ENCODE assay signal across 27 mouse cellular contexts in the genomic region with DNA sequence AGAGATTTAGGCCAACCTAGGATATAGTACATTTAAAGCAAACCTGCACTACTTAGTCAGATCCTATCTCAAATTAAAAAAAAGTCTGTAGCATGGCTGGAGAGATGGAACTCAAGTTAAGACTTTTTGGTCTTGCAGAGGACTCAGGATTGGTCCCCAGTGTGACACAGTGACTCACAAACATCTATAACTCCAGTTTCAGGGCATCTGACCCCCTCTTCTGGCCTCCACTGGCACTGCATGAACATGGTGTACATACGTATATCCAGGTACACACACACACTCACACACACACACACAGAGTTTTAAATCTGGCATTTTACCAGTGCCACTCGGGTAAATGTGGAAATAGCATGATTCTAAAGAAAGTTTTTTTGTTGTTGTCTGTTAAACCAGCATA. TPM values are rescaled to one million over a fixed set of nuclear protein-coding genes. Genes with fewer than 3 reads are reported as not detected.
DNase-seq lines count a peak whose midpoint lies in the region; ATAC-seq and TF ChIP-seq lines count a peak whose summit lies in the region.
"Had no signal": no experiment of that assay in that cellular context is flagged by ENCODE, and none has a peak within 500 bp of the region (broad histone marks: within the 10 kb centered on the region; RNA-seq: fewer than 3 reads in every experiment).

No protein-coding gene starts in this region.

- H3K36me3 ChIP-seq in E14TG2a.4 (ENCODE audit: insufficient read depth, low read length) = peaks cover 51% of the 10 kb centered on the region
- H3K36me3 ChIP-seq in kidney, embryonic 15.5 days = peaks cover 44% of the 10 kb centered on the region
- 0 out of 2 replicates have a peak, but pooled peaks cover 3% of the 10 kb centered on the region for H3K36me3 ChIP-seq in neural tube, embryonic 15.5 days

- peak; percentile 28 for TF ChIP-seq CTCF in E14TG2a.4 (conservative IDR thresholded peaks at IDR 0.05; ENCODE audit: low read length)

- peaks cover 7% of the 10 kb centered on the region for H3K4me1 ChIP-seq in E14TG2a.4 (replicated peaks; ENCODE audit: low read depth, low read length)
- H3K4me1 ChIP-seq in kidney, embryonic 15.5 days = no peaks in the 10 kb centered on the region
- no peaks in the 10 kb centered on the region for H3K4me1 ChIP-seq in neural tube, embryonic 15.5 days
- H3K4me1 ChIP-seq: hindbrain, embryonic 12.5 days had no signal

- no peak overlapping the region for H3K4me2 ChIP-seq in kidney, embryonic 15.5 days
- no peak overlapping the region for H3K4me2 ChIP-seq in neural tube, embryonic 15.5 days
- H3K4me2 ChIP-seq: embryonic facial prominence, embryonic 15.5 days; heart, embryonic 13.5 days; hindbrain, embryonic 12.5 days had no signal

- no peak overlapping the region for H3K9ac ChIP-seq in kidney, embryonic 15.5 days
- H3K9ac ChIP-seq in neural tube, embryonic 15.5 days (replicated peaks) = no peak overlapping the region
- H3K9ac ChIP-seq: embryonic facial prominence, embryonic 15.5 days; heart, embryonic 13.5 days; hindbrain, embryonic 12.5 days had no signal

- peaks cover 11% of the 10 kb centered on the region for H3K9me3 ChIP-seq in E14TG2a.4 (ENCODE audit: low read length)
- H3K9me3 ChIP-seq in kidney, embryonic 15.5 days (replicated peaks) = no peaks in the 10 kb centered on the region
- H3K9me3 ChIP-seq in neural tube, embryonic 15.5 days (replicated peaks) = no peaks in the 10 kb centered on the region
- H3K9me3 ChIP-seq: embryonic facial prominence, embryonic 15.5 days; forebrain, embryonic 10.5 days; heart, embryonic 13.5 days; hindbrain, embryonic 12.5 days had no signal

- no peaks in the 10 kb centered on the region for H3K27me3 ChIP-seq in E14TG2a.4 (ENCODE audit: insufficient read depth, low read length)
- H3K27me3 ChIP-seq in kidney, embryonic 15.5 days = no peaks in the 10 kb centered on the region
- no peaks in the 10 kb centered on the region for H3K27me3 ChIP-seq in neural tube, embryonic 15.5 days (replicated peaks)
- H3K27me3 ChIP-seq: embryonic facial prominence, embryonic 15.5 days; heart, embryonic 13.5 days; hindbrain, embryonic 12.5 days had no signal

- no peak for ATAC-seq in CD4-positive, CD25-positive, alpha-beta regulatory T cell, adult 4 months
- no peak for ATAC-seq in kidney, embryonic 15.5 days (replicated peaks; ENCODE audit: low FRiP score)
- ATAC-seq in neural tube, embryonic 15.5 days (ENCODE audit: low FRiP score) = no peak
- ATAC-seq: forebrain, embryonic 14.5 days; hindbrain, embryonic 16.5 days had no signal

- H3K4me3 ChIP-seq in E14TG2a.4 (replicated peaks; ENCODE audit: low read length) = no peak overlapping the region
- no peak overlapping the region for H3K4me3 ChIP-seq in kidney, embryonic 15.5 days (replicated peaks)
- H3K4me3 ChIP-seq in neural tube, embryonic 15.5 days (replicated peaks) = no peak overlapping the region
- H3K4me3 ChIP-seq: embryonic facial prominence, embryonic 15.5 days; erythroblast, embryonic 14.5 days; forebrain, embryonic 10.5 days; heart, embryonic 13.5 days; hindbrain, embryonic 12.5 days had no signal

- 95% methylated on average over 2 of the region's 2 CpGs for WGBS in kidney, embryonic 15.5 days
- WGBS in neural tube, embryonic 15.5 days = 90% methylated on average over 2 of the region's 2 CpGs

- H3K27ac ChIP-seq in kidney, embryonic 15.5 days = no peak overlapping the region
- H3K27ac ChIP-seq in neural tube, embryonic 15.5 days (replicated peaks) = no peak overlapping the region
- H3K27ac ChIP-seq: embryonic facial prominence, embryonic 15.5 days; forebrain, embryonic 10.5 days; heart, embryonic 13.5 days; hindbrain, embryonic 12.5 days had no signal

- peak; percentile 34 for DNase-seq in CD4-positive, CD25-positive, alpha-beta regulatory T cell, adult 2 months (ENCODE audit: low read depth, low spot score)
- DNase-seq in ZHBTc4 (ENCODE audit: low read depth, low spot score) = peak; percentile 65
- DNase-seq in neural tube, embryonic 10.5 days (ENCODE audit: extremely low spot score, low spot score) = no peak
- DNase-seq: adrenal gland, postnatal 10 days; cerebellum, adult 11 months; cerebellum, adult 8-10 months; cerebellum, postnatal 14 days; embryo, embryonic 11 days; gastrocnemius, postnatal 36 days; heart, adult 11 months; heart, postnatal 4 days had no signal

RNA-seq across cellular contexts. Expression of gene Mttp, which starts 4.0 kb away (rescaled TPM):
- polyA plus RNA-seq in CD4-positive, CD25-positive, alpha-beta regulatory T cell, adult 4 months (2017; shearing (Covaris generic)) = 1 to 10 TPM; 5.5 to 7.1 TPM
- polyA plus RNA-seq in kidney, embryonic 15.5 days (2015; fragmentation: Nextera tagmentation; extraction: Ambion mirVana) = 8.4 and 9.6 TPM in 2 replicates
- polyA plus RNA-seq in neural tube, embryonic 15.5 days (2015; fragmentation: Nextera tagmentation; extraction: Ambion mirVana) = 8.5 and 9.4 TPM in 2 replicates

RNA-seq across cellular contexts. Expression of gene Trmt10a, which starts 5.6 kb away (rescaled TPM):
- polyA plus RNA-seq in CD4-positive, CD25-positive, alpha-beta regulatory T cell, adult 4 months (2017; shearing (Covaris generic)) = 1 to 10 TPM; 7.4 to 8.7 TPM
- polyA plus RNA-seq in kidney, embryonic 15.5 days (2015; fragmentation: Nextera tagmentation; extraction: Ambion mirVana) = 14.0 and 14.2 TPM in 2 replicates
- polyA plus RNA-seq in neural tube, embryonic 15.5 days (2015; fragmentation: Nextera tagmentation; extraction: Ambion mirVana) = 8.4 and 9.4 TPM in 2 replicates

RNA-seq across cellular contexts. Expression of gene 4930579F01Rik, which starts 44.8 kb away (rescaled TPM):
- polyA plus RNA-seq in CD4-positive, CD25-positive, alpha-beta regulatory T cell, adult 4 months (2017; shearing (Covaris generic)) = not detected
- 0.09 and 0.19 TPM in 2 replicates for polyA plus RNA-seq in kidney, embryonic 15.5 days (2015; fragmentation: Nextera tagmentation; extraction: Ambion mirVana)
- not detected in 2 replicates for polyA plus RNA-seq in neural tube, embryonic 15.5 days (2015; fragmentation: Nextera tagmentation; extraction: Ambion mirVana)
- polyA plus RNA-seq: brain, embryonic 14.5 days; C2C12; embryonic facial prominence, embryonic 11.5 days; erythroblast, embryonic 14.5 days; forebrain, embryonic 10.5 days; forebrain, embryonic 14.5 days; heart, embryonic 13.5 days; heart, postnatal 0 days; hindbrain, embryonic 12.5 days; hindbrain, embryonic 16.5 days; intestine, embryonic 14.5 days had no signal
